Mouse (Mus musculus): ENCODE measurements at regions not wholly inside any gene's neighbourhood (a gene's known extent, or its start where the extent isn't known, plus 50 kb on each side); places are given as distances from the start of the nearest gene placed in this dataset.
A peak's percentile ranks its signal among the peaks of the same experiment; 100 is the strongest.

GRCm38 (mm10) chr7:59080109-59080508, 148.4 kb upstream of the Ube3a start:
- DNase-seq (ENCODE audit: low read depth), result peak; percentile 4

Data from induced T-regulatory cell, adult 2 months (primary cell).